Mouse (Mus musculus): Measurements from ENCODE around the gene Tmem108. TPM values are rescaled to one million over a fixed set of nuclear protein-coding genes. Genes with fewer than 3 reads are reported as not detected.
A peak's percentile ranks its signal among the peaks of the same experiment; 100 is the strongest.

The Tmem108 gene
- polyA plus RNA-seq (2021) = not detected

DNA sequence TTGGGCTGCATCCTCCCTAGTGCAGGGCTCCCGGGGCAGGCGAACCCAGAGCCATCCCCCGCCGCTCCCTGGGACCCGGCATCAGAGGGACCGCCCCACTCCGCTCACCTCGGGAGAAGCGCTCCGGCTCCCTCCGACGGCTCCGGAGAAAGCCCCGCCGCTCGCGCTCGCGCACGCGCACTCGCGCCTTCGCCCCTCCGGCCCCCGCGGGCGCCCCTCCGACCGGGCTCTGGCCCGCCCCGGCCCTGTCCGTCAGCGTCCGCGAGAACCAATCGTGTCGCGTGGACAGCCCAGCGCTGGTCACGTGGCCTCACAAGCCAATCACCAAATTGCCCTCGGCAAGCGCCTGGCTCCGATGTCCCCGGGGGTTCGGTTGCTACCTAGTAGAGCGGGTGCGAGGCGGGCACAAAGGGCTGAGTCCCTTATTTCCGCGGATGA is at the start of gene Tmem108:
Gene Tmem108 (minus strand): TSS at position 191 of the 438 bp plus-strand sequence.
- ATAC-seq (peak; percentile 38), DNase-seq (ENCODE audit: low read depth, low spot score) (no peak)
- CTCF ChIA-PET = no interaction called here
- in situ Hi-C loops (cut with MboI; ENCODE audit: low pct_unique_long_range_greater_than_20kb) = no loop called here
- no peak for TF ChIP-seq CTCF (IDR thresholded peaks at IDR 0.05)
- peaks cover 42% of the 10 kb centered on the region for H3K27me3 ChIP-seq
- POLR2A ChIA-PET = no interaction called here

DNA sequence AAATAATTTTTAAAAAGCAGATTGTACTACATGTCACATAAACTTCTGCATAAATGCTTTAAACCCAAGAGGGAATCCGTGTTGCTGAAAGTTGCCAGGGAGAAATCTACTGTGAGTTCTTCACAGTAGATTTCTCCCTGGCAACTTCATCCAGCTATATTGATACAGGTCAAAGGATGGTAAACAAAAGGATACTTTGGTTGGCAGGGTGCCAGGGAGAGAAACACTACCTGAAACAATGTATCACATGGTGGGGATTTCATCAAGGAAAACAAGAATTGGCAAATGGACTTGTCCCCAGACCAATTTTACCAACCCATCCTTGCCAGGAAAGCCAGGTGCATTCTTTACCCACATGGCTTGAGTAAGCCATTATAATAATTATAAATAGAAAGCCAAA is 27.4 kb upstream of the Tmem108 start:
- H3K27me3 ChIP-seq = peaks cover 28% of the 10 kb centered on the region
- no peak for ATAC-seq
- no peak for DNase-seq (ENCODE audit: low read depth, low spot score)
- ChIA-PET CTCF (no interaction called here), POLR2A (no interaction called here)
- no peak for TF ChIP-seq CTCF (IDR thresholded peaks at IDR 0.05)
- in situ Hi-C loops (cut with MboI; ENCODE audit: low pct_unique_long_range_greater_than_20kb) = no loop called here

GRCm38 (mm10) chr9:103784156-103784555 is 22.5 kb upstream of the Tmem108 start:
- TF ChIP-seq CTCF (IDR thresholded peaks at IDR 0.05) = no peak
- DNase-seq (ENCODE audit: low read depth, low spot score) (no peak), ATAC-seq (no peak)
- in situ Hi-C loops (cut with MboI; ENCODE audit: low pct_unique_long_range_greater_than_20kb) = no loop called here
- ChIA-PET CTCF (no interaction called here), POLR2A (no interaction called here)
- H3K27me3 ChIP-seq = peaks cover 12% of the 10 kb centered on the region

DNA sequence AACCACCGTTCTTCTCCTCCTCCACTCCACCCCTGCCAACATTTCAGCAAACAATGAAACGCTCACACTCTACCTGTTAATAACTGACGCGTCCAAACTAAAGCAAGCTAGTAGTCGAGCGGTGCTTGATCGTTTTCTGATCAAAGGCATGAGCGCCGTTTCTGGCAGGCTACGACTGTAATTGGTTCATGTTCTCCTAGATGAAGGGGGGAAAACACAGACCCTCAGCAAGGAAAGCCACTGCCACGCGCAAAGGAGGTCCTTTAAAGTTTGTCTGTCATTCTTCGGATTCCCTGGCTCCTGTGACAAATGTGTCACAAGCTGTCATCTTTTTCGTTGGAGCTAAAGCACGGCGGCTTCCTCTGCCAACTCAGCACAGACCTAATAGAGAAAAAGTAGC is 21.6 kb upstream of the Tmem108 start:
- DNase-seq (ENCODE audit: low read depth, low spot score) = no peak
- TF ChIP-seq CTCF (IDR thresholded peaks at IDR 0.05) = no peak
- in situ Hi-C loops (cut with MboI; ENCODE audit: low pct_unique_long_range_greater_than_20kb) = no loop called here
- ChIA-PET POLR2A (no interaction called here), CTCF (no interaction called here)
- ATAC-seq = no peak
- H3K27me3 ChIP-seq = peaks cover 17% of the 10 kb centered on the region

GRCm38 (mm10) chr9:103782306-103782705 is 20.7 kb upstream of the Tmem108 start:
- no peak for DNase-seq (ENCODE audit: low read depth, low spot score)
- ATAC-seq = no peak
- in situ Hi-C loops (cut with MboI; ENCODE audit: low pct_unique_long_range_greater_than_20kb) = no loop called here
- POLR2A ChIA-PET = no interaction called here
- peaks cover 14% of the 10 kb centered on the region for H3K27me3 ChIP-seq
- TF ChIP-seq CTCF (IDR thresholded peaks at IDR 0.05) = no peak
- CTCF ChIA-PET = no interaction called here

GRCm38 (mm10) chr9:103781407-103781806 is 19.8 kb upstream of the Tmem108 start:
- ChIA-PET POLR2A (no interaction called here), CTCF (no interaction called here)
- peaks cover 14% of the 10 kb centered on the region for H3K27me3 ChIP-seq
- in situ Hi-C loops (cut with MboI; ENCODE audit: low pct_unique_long_range_greater_than_20kb) = no loop called here
- DNase-seq (ENCODE audit: low read depth, low spot score) (no peak), ATAC-seq (no peak)
- no peak for TF ChIP-seq CTCF (IDR thresholded peaks at IDR 0.05)

DNA sequence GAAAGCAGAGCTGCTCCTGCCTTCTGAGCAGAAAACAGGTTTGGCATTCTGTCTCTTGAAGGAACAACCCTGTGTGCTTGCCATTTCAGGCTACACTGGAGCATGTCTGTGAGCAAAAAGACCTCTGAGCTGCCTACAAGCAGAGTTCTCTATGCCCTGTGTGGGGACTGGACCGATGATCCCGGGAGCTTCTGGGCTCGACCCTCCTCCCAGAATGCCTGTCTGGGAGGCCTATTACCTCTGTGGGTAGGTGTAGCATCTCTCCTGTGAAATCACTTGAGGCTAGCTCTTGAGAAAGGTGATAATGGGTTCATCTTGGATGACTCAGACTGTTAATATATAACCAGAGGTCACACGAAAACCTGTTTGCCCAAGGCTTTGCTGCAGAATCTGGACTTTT is 19.0 kb upstream of the Tmem108 start:
- no peak for TF ChIP-seq CTCF (IDR thresholded peaks at IDR 0.05)
- ChIA-PET POLR2A (no interaction called here), CTCF (no interaction called here)
- no peak for DNase-seq (ENCODE audit: low read depth, low spot score)
- H3K27me3 ChIP-seq = peaks cover 14% of the 10 kb centered on the region
- ATAC-seq = no peak
- in situ Hi-C loops (cut with MboI; ENCODE audit: low pct_unique_long_range_greater_than_20kb) = no loop called here

DNA sequence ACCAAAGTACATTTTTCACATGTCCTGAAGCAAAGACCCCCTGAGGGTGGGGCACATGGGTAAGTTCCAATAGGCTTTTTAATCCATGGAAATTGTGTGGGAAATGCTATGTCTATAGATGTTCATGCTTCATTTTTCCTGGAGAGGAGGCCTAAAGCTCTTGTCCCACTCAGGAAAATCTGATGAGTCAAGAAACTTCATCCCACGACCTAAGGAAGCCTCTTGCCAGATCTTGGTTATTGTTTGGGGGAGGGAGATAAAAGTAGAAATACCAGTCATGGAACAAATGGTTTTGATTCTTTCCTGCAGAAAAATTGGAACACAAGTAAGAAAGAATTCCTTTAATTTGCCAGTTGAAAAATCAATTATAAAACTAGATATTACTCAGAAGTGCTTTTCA is 16.5 kb upstream of the Tmem108 start:
- no peak for ATAC-seq
- CTCF ChIA-PET = interaction anchor here (1.4 kb wide), 1 partner anchor 13 kb away, joined by 3 read pairs; no protein-coding TSS in a partner anchor
- DNase-seq (ENCODE audit: low read depth, low spot score) = no peak

DNA sequence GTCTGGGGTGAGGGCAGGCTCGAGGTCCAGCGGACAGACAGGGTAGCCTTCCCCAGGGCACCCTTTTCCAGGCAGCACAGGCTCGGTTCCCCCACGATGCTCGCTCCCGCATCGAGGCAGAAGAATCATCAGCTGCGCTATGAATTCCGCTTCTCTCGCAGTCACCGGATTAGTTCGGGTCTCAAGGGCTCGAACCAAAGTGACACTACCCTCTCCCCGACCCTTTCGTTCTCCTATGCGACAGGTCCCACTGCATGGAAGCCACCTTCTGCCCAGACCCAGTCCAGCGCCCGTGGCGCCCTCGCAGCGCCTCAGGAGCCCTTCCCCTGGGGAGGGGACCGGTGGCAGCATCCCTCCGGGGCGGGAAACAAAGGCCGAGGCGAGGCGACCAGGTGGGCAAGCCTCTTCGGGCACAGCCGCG is 476 bp downstream of the Tmem108 start:
- DNase-seq (ENCODE audit: low read depth, low spot score) (no peak), ATAC-seq (no peak)
- CTCF ChIA-PET = no interaction called here
- in situ Hi-C loops (cut with MboI; ENCODE audit: low pct_unique_long_range_greater_than_20kb) = no loop called here
- TF ChIP-seq CTCF (IDR thresholded peaks at IDR 0.05) = no peak
- H3K27me3 ChIP-seq = peaks cover 42% of the 10 kb centered on the region
- POLR2A ChIA-PET = no interaction called here

More for the DNA sequence above, 16.5 kb upstream of the Tmem108 start:
- in situ Hi-C loops (cut with MboI; ENCODE audit: low pct_unique_long_range_greater_than_20kb) = loop anchor here (10.0 kb wide), 1 partner anchor 217 kb away; no protein-coding TSS in a partner anchor
- TF ChIP-seq CTCF (IDR thresholded peaks at IDR 0.05) = no peak
- peaks cover 14% of the 10 kb centered on the region for H3K27me3 ChIP-seq
- POLR2A ChIA-PET = no interaction called here

DNA sequence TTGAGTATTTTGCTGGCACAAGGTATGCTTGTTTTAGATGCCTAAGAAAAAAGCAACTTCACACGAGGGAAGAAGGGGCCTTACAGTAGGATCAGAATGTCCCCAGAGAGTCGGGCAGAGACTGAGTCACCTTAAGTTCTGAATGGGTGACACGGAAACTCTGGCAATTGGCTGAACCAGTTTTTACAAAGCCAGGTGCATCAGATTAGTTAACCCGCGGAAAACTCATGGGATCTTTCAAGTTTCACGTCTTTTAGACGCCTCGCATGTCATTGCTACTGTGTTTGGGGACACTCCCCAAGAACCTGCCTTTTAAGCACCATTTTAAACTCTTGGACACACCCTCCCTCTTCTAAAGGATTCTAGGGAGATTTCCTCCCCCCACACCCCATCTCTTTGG is 1.3 kb downstream of the Tmem108 start:
- no peak for ATAC-seq
- TF ChIP-seq CTCF (IDR thresholded peaks at IDR 0.05) = no peak
- peaks cover 37% of the 10 kb centered on the region for H3K27me3 ChIP-seq
- no peak for DNase-seq (ENCODE audit: low read depth, low spot score)
- in situ Hi-C loops (cut with MboI; ENCODE audit: low pct_unique_long_range_greater_than_20kb) = no loop called here
- ChIA-PET CTCF (no interaction called here), POLR2A (no interaction called here)

- H3K27me3 ChIP-seq = peaks cover 36% of the 10 kb centered on the region
- DNase-seq (ENCODE audit: low read depth, low spot score) = no peak
- in situ Hi-C loops (cut with MboI; ENCODE audit: low pct_unique_long_range_greater_than_20kb) = loop anchor here (5.0 kb wide), 2 partner anchors 133 to 268 kb away; no protein-coding TSS in a partner anchor
- CTCF ChIA-PET = interaction anchor here (0.8 to 1.2 kb wide), 2 partner anchors 38 to 269 kb away, joined by 3 to 6 read pairs; no protein-coding TSS in a partner anchor
- no peak for TF ChIP-seq CTCF (IDR thresholded peaks at IDR 0.05)
- ATAC-seq = no peak
- POLR2A ChIA-PET = no interaction called here
Measured at GRCm38 (mm10) chr9:103759829-103760228, 1.8 kb downstream of the Tmem108 start.
